Mouse (Mus musculus): Measurements from ENCODE around the gene Gm44596.

- TF ChIP-seq GATA1 (IDR thresholded peaks at IDR 0.05; ENCODE audit: borderline replicate concordance, low read length) (no peak), FLI1 (IDR thresholded peaks at IDR 0.05; ENCODE audit: low read length) (no peak)
Observed at GRCm38 (mm10) chr6:128418076-128418475, 42.8 kb downstream of the Gm44596 start.

Measured in megakaryocyte, embryonic 14.5 days (primary cell).